Mouse (Mus musculus): ENCODE measurements around the gene Prickle2. TPM values are rescaled to one million over a fixed set of nuclear protein-coding genes. Genes with fewer than 3 reads are reported as not detected.

The Prickle2 gene
- polyA plus RNA-seq, 1 experiment from 2014 or later = 7.0 TPM

- H3K9ac ChIP-seq (ENCODE audit: low read length) = no peak overlapping the region
- DNase-seq (ENCODE audit: low spot score) = no peak
- no peaks in the 10 kb centered on the region for H3K9me3 ChIP-seq (ENCODE audit: control insufficient read depth, low read length)
- no peaks in the 10 kb centered on the region for H3K27me3 ChIP-seq (ENCODE audit: control insufficient read depth, insufficient read depth, low read length)
- H3K4me3 ChIP-seq (ENCODE audit: low read depth, low read length) = no peak overlapping the region
- H3K36me3 ChIP-seq (ENCODE audit: control insufficient read depth, insufficient read depth, low read length) = no peaks in the 10 kb centered on the region
- ATAC-seq (ENCODE audit: insufficient read depth, low FRiP score, low TSS enrichment) = no peak
- WGBS = 91% methylated on average over 6 of the region's 6 CpGs
- no peak overlapping the region for H3K4me2 ChIP-seq (ENCODE audit: low read depth)
- no peaks in the 10 kb centered on the region for H3K4me1 ChIP-seq (ENCODE audit: control insufficient read depth, insufficient read depth, low read length)
- H3K27ac ChIP-seq (ENCODE audit: low read depth, low read length) = no peak overlapping the region
These were observed 308.1 kb downstream of the Prickle2 start for GRCm38 (mm10) chr6:92397876-92398275.

DNA sequence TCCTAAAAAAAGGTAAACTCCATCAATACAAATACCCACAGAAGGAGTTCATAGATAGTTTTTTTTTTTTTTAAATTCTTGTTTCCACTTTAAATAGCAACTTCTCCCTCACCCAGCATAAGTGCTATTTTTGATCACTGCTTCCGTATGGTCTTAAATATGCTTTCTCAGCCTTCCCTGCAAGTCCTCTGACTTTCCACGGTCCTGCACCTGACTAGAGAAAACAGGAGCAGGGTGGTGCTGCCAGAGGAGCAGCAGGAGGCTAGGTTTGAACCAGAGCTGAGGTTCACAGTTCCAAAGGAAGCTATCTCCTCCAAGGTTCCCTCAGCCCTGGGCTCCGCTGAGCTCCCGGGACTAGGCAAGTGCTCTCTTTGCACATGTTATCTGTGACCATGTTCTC lies 310.4 kb downstream of the Prickle2 start:
- no peak for ATAC-seq (ENCODE audit: insufficient read depth, low FRiP score, low TSS enrichment)

GRCm38 (mm10) chr6:92395143-92395542 lies 310.8 kb downstream of the Prickle2 start:
- Histone ChIP-seq H3K9me3 (ENCODE audit: control insufficient read depth, low read length) (no peaks in the 10 kb centered on the region), H3K4me3 (ENCODE audit: low read depth, low read length) (no peak overlapping the region), H3K9ac (ENCODE audit: low read length) (no peak overlapping the region), H3K4me2 (ENCODE audit: low read depth) (no peak overlapping the region), H3K4me1 (ENCODE audit: control insufficient read depth, insufficient read depth, low read length) (no peaks in the 10 kb centered on the region), H3K36me3 (ENCODE audit: control insufficient read depth, insufficient read depth, low read length) (no peaks in the 10 kb centered on the region), H3K27ac (ENCODE audit: low read depth, low read length) (no peak overlapping the region), H3K27me3 (ENCODE audit: control insufficient read depth, insufficient read depth, low read length) (no peaks in the 10 kb centered on the region)
- DNase-seq (ENCODE audit: low spot score) = no peak
- ATAC-seq (ENCODE audit: insufficient read depth, low FRiP score, low TSS enrichment) = no peak
- WGBS = 86% methylated on average over 1 of the region's 1 CpGs

More for the DNA sequence above, 310.4 kb downstream of the Prickle2 start:
- Histone ChIP-seq H3K9me3 (ENCODE audit: control insufficient read depth, low read length) (no peaks in the 10 kb centered on the region), H3K9ac (ENCODE audit: low read length) (no peak overlapping the region), H3K4me3 (ENCODE audit: low read depth, low read length) (no peak overlapping the region), H3K27ac (ENCODE audit: low read depth, low read length) (no peak overlapping the region), H3K27me3 (ENCODE audit: control insufficient read depth, insufficient read depth, low read length) (no peaks in the 10 kb centered on the region), H3K36me3 (ENCODE audit: control insufficient read depth, insufficient read depth, low read length) (no peaks in the 10 kb centered on the region), H3K4me2 (ENCODE audit: low read depth) (no peak overlapping the region), H3K4me1 (ENCODE audit: control insufficient read depth, insufficient read depth, low read length) (no peaks in the 10 kb centered on the region)
- DNase-seq (ENCODE audit: low spot score) = no peak
- WGBS = 81% methylated on average over 4 of the region's 4 CpGs

DNA sequence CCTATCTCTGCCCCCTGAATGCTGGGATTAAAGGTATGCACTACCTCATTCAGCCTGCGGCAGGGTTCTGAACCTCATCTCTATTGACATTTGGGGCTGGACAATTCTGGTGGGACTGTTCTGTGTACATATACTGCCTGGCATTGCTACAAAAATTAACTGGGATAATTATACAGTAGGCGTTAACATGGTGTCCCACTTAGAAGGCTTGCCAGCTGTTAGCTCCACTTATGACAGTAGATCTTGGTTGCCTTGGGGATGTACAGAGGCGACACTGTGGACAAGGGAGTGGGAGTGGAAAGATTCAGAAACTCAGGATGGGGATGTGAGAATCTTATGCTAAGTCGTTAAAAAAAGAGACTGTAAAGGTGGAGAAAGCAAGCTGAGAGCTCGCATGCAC lies 311.3 kb downstream of the Prickle2 start:
- Histone ChIP-seq H3K4me1 (ENCODE audit: control insufficient read depth, insufficient read depth, low read length) (no peaks in the 10 kb centered on the region), H3K27me3 (ENCODE audit: control insufficient read depth, insufficient read depth, low read length) (no peaks in the 10 kb centered on the region), H3K9me3 (ENCODE audit: control insufficient read depth, low read length) (no peaks in the 10 kb centered on the region), H3K27ac (ENCODE audit: low read depth, low read length) (no peak overlapping the region), H3K4me3 (ENCODE audit: low read depth, low read length) (no peak overlapping the region), H3K9ac (ENCODE audit: low read length) (no peak overlapping the region), H3K36me3 (ENCODE audit: control insufficient read depth, insufficient read depth, low read length) (no peaks in the 10 kb centered on the region), H3K4me2 (ENCODE audit: low read depth) (no peak overlapping the region)
- 85% methylated on average over 5 of the region's 5 CpGs for WGBS
- DNase-seq (ENCODE audit: low spot score) (no peak), ATAC-seq (ENCODE audit: insufficient read depth, low FRiP score, low TSS enrichment) (no peak)

DNA sequence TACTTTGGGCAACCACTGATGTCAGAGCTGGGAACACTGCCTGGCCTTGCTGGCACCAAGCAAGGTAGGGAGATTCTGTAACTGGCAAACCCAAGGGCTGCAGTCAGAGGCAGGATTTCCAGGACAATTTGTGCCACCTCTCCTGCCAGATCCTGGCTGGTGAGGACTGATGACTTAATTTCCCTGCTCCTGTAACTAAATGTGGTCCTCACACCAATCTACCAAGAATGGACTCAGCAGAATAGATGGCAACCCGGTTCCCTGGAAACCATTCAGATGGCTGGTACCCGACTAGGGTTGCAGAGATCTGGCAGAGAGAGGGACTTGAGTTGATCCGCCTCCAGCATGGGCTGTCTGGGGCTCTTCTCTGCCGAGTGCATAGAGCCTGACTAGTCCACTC lies 315.6 kb downstream of the Prickle2 start:
- Histone ChIP-seq H3K9me3 (ENCODE audit: control insufficient read depth, low read length) (no peaks in the 10 kb centered on the region), H3K4me1 (ENCODE audit: control insufficient read depth, insufficient read depth, low read length) (no peaks in the 10 kb centered on the region), H3K4me2 (ENCODE audit: low read depth) (no peak overlapping the region), H3K36me3 (ENCODE audit: control insufficient read depth, insufficient read depth, low read length) (no peaks in the 10 kb centered on the region), H3K27ac (ENCODE audit: low read depth, low read length) (no peak overlapping the region), H3K27me3 (ENCODE audit: control insufficient read depth, insufficient read depth, low read length) (no peaks in the 10 kb centered on the region), H3K9ac (ENCODE audit: low read length) (no peak overlapping the region), H3K4me3 (ENCODE audit: low read depth, low read length) (no peak overlapping the region)
- no peak for ATAC-seq (ENCODE audit: insufficient read depth, low FRiP score, low TSS enrichment)
- WGBS = 83% methylated on average over 4 of the region's 4 CpGs
- DNase-seq (ENCODE audit: low spot score) = no peak

- Histone ChIP-seq H3K4me1 (ENCODE audit: control insufficient read depth, insufficient read depth, low read length) (no peaks in the 10 kb centered on the region), H3K4me2 (ENCODE audit: low read depth) (no peak overlapping the region), H3K27me3 (ENCODE audit: control insufficient read depth, insufficient read depth, low read length) (no peaks in the 10 kb centered on the region), H3K27ac (ENCODE audit: low read depth, low read length) (no peak overlapping the region), H3K9me3 (ENCODE audit: control insufficient read depth, low read length) (no peaks in the 10 kb centered on the region), H3K4me3 (ENCODE audit: low read depth, low read length) (no peak overlapping the region), H3K9ac (ENCODE audit: low read length) (no peak overlapping the region), H3K36me3 (ENCODE audit: control insufficient read depth, insufficient read depth, low read length) (no peaks in the 10 kb centered on the region)
- no peak for ATAC-seq (ENCODE audit: insufficient read depth, low FRiP score, low TSS enrichment)
- 76% methylated on average over 5 of the region's 5 CpGs for WGBS
- DNase-seq (ENCODE audit: low spot score) = no peak
These were observed 317.3 kb downstream of the Prickle2 start for GRCm38 (mm10) chr6:92388681-92389080.

GRCm38 (mm10) chr6:92383196-92383782 lies 322.7 kb downstream of the Prickle2 start:
- 47% methylated on average over 14 of the region's 14 CpGs for WGBS
- Histone ChIP-seq H3K4me2 (ENCODE audit: low read depth) (no peak overlapping the region), H3K9ac (ENCODE audit: low read length) (no peak overlapping the region), H3K9me3 (ENCODE audit: control insufficient read depth, low read length) (peaks cover 3% of the 10 kb centered on the region; the same call in 1 of the 2 replicates), H3K4me1 (ENCODE audit: control insufficient read depth, insufficient read depth, low read length) (0 out of 2 replicates have a peak, but pooled peaks cover 3% of the 10 kb centered on the region), H3K36me3 (ENCODE audit: control insufficient read depth, insufficient read depth, low read length) (no peaks in the 10 kb centered on the region), H3K4me3 (ENCODE audit: low read depth, low read length) (no peak overlapping the region), H3K27ac (ENCODE audit: low read depth, low read length) (no peak overlapping the region), H3K27me3 (ENCODE audit: control insufficient read depth, insufficient read depth, low read length) (no peaks in the 10 kb centered on the region)
- DNase-seq (ENCODE audit: low spot score) (no peak), ATAC-seq (ENCODE audit: insufficient read depth, low FRiP score, low TSS enrichment) (no peak)

- DNase-seq (ENCODE audit: low spot score) (no peak), ATAC-seq (ENCODE audit: insufficient read depth, low FRiP score, low TSS enrichment) (no peak)
- WGBS = 86% methylated on average over 10 of the region's 10 CpGs
- H3K9me3 ChIP-seq (ENCODE audit: control insufficient read depth, low read length) = peaks cover 3% of the 10 kb centered on the region; the same call in 1 of the 2 replicates
- H3K4me1 ChIP-seq (ENCODE audit: control insufficient read depth, insufficient read depth, low read length) = 0 out of 2 replicates have a peak, but pooled peaks cover 3% of the 10 kb centered on the region
- H3K4me2 ChIP-seq (ENCODE audit: low read depth) = no peak overlapping the region
- H3K9ac ChIP-seq (ENCODE audit: low read length) = no peak overlapping the region
- H3K27ac ChIP-seq (ENCODE audit: low read depth, low read length) = no peak overlapping the region
- no peaks in the 10 kb centered on the region for H3K36me3 ChIP-seq (ENCODE audit: control insufficient read depth, insufficient read depth, low read length)
- no peaks in the 10 kb centered on the region for H3K27me3 ChIP-seq (ENCODE audit: control insufficient read depth, insufficient read depth, low read length)
- H3K4me3 ChIP-seq (ENCODE audit: low read depth, low read length) = no peak overlapping the region
These were observed 324.9 kb downstream of the Prickle2 start for GRCm38 (mm10) chr6:92381085-92381484.

DNA sequence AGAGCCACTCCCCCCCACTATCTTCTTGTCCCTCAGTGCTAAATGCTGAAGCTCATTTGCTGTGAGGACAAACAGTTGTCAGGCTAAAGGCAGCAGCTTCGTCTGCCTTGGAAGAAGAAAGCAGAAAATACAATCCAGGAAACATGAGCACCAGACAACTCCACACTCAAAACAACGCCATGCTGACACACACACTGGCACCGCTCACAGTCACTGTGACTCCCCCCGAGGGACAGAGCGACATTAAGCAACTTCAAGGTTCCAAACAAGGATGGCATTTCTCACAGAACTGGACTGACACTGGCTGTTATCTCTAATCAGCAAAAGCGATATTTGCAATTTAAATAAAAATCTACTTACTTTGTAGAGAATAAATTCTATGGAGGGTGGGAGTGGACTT lies 331.1 kb downstream of the Prickle2 start:
- no peaks in the 10 kb centered on the region for H3K27me3 ChIP-seq (ENCODE audit: control insufficient read depth, insufficient read depth, low read length)
- H3K4me1 ChIP-seq (ENCODE audit: control insufficient read depth, insufficient read depth, low read length) = no peaks in the 10 kb centered on the region
- ATAC-seq (ENCODE audit: insufficient read depth, low FRiP score, low TSS enrichment) (no peak), DNase-seq (ENCODE audit: low spot score) (no peak)
- H3K4me2 ChIP-seq (ENCODE audit: low read depth) = no peak overlapping the region
- no peak overlapping the region for H3K4me3 ChIP-seq (ENCODE audit: low read depth, low read length)
- H3K9me3 ChIP-seq (ENCODE audit: control insufficient read depth, low read length) = peaks cover 3% of the 10 kb centered on the region; the same call in 1 of the 2 replicates
- H3K9ac ChIP-seq (ENCODE audit: low read length) = no peak overlapping the region
- no peaks in the 10 kb centered on the region for H3K36me3 ChIP-seq (ENCODE audit: control insufficient read depth, insufficient read depth, low read length)
- no peak overlapping the region for H3K27ac ChIP-seq (ENCODE audit: low read depth, low read length)
- 91% methylated on average over 6 of the region's 6 CpGs for WGBS

Measured in neural tube, embryonic 11.5 days (tissue).